Mouse (Mus musculus) stomach, postnatal 0 days (tissue): ENCODE results near the gene Dtx1. TPM values are rescaled to one million over a fixed set of nuclear protein-coding genes. Genes with fewer than 3 reads are reported as not detected.

Source experiments
- ATAC-seq: fragments of 200-750 bp; cut with Nextera tagmentation; 2 replicates; pipeline ENCODE4 v1.8.0; 2017; ENCODE audit not compliant: low FRiP score, low TSS enrichment
- DNase-seq: peaks from one replicate; pipeline ENCODE4 v3.0.0-alpha.2; 2016; ENCODE audit warnings: low spot score
- H3K27ac ChIP-seq: fragments of 300-500 bp; sonication (generic); replicated peaks from 2 replicates; pipeline ENCODE4 v1.5.1; 2014; ENCODE audit warnings: mild to moderate bottlenecking, control low read depth
- H3K27me3 ChIP-seq: fragments of 300-500 bp; sonication (generic); 2 replicates; pipeline ENCODE4 v1.6.1; 2014; ENCODE audit warnings: low read length; ENCODE audit not compliant: control insufficient read depth, insufficient read depth
- H3K36me3 ChIP-seq: fragments of 300-500 bp; sonication (generic); 2 replicates; pipeline ENCODE4 v1.6.1; 2014; ENCODE audit warnings: low read length, mixed read lengths; ENCODE audit not compliant: control insufficient read depth, insufficient read depth
- H3K4me1 ChIP-seq: fragments of 300-500 bp; sonication (generic); replicated peaks from 2 replicates; pipeline ENCODE4 v1.6.1; 2014; ENCODE audit warnings: antibody characterized with exemption; ENCODE audit not compliant: control insufficient read depth, insufficient read depth
- H3K4me2 ChIP-seq: fragments of 300-500 bp; sonication (generic); replicated peaks from 2 replicates; pipeline ENCODE4 v1.6.1; 2014; ENCODE audit warnings: low read depth, mild to moderate bottlenecking, control low read depth, moderate library complexity
- H3K4me3 ChIP-seq: fragments of 300-500 bp; sonication (generic); 2 replicates; pipeline ENCODE4 v1.5.1; 2014; ENCODE audit warnings: low read depth, low read length, control low read depth
- H3K9ac ChIP-seq: fragments of 300-500 bp; sonication (generic); 2 replicates; pipeline ENCODE4 v1.6.1; 2014; ENCODE audit warnings: mild to moderate bottlenecking, low read length, control low read depth, mixed read lengths
- H3K9me3 ChIP-seq: fragments of 300-500 bp; sonication (generic); 2 replicates; pipeline ENCODE4 v1.6.1; 2016; ENCODE audit warnings: low read length; ENCODE audit not compliant: control insufficient read depth
- CTCF ChIP-seq: IDR thresholded peaks from 2 replicates; pipeline ENCODE4 v1.5.1; 2016; ENCODE audit warnings: antibody characterized with exemption, low read depth, mild to moderate bottlenecking, moderate library complexity
- EP300 ChIP-seq: optimal IDR thresholded peaks from 2 replicates; pipeline ENCODE3; 2016; ENCODE audit warnings: antibody characterized with exemption
- WGBS: fragments of 180-500 bp; shearing (Covaris S2); extraction: QIAGEN DNeasy Blood & Tissue Kit; methylation state at CpG from one replicate; pipeline ENCODE4 v1.1.7; 2014; 5-methylcytosine and 5-hydroxymethylcytosine counted together
- polyA plus RNA-seq: library from polyadenylated mRNA; unstranded; fragments of >200 nt; fragmentation: Nextera tagmentation; extraction: Ambion mirVana; gene quantifications from 2 replicates; pipeline ENCODE4 v1.2.1, GENCODE M21; 2015

Dtx1 gene
- polyA plus RNA-seq, 1 experiment from 2014 or later = 2.0 TPM

GRCm38 (mm10) chr5:120721005-120721404 lies 9.3 kb upstream of the Dtx1 start:
- WGBS = 50% methylated on average over 7 of the region's 7 CpGs
- Histone ChIP-seq H3K9me3 (no peaks in the 10 kb centered on the region), H3K27me3 (no peaks in the 10 kb centered on the region), H3K9ac (no peak overlapping the region), H3K36me3 (no peaks in the 10 kb centered on the region), H3K27ac (no peak overlapping the region), H3K4me1 (no peaks in the 10 kb centered on the region), H3K4me2 (no peak overlapping the region), H3K4me3 (no peak overlapping the region)
- no peak for ATAC-seq
- DNase-seq = no peak
- TF ChIP-seq CTCF = no peak

- DNase-seq (peak; percentile 32), ATAC-seq (no peak)
- no peak overlapping the region for H3K4me2 ChIP-seq
- 41% methylated on average over 15 of the region's 15 CpGs for WGBS
- no peaks in the 10 kb centered on the region for H3K36me3 ChIP-seq
- H3K9me3 ChIP-seq = no peaks in the 10 kb centered on the region
- H3K4me1 ChIP-seq = no peaks in the 10 kb centered on the region
- no peak overlapping the region for H3K4me3 ChIP-seq
- H3K9ac ChIP-seq = no peak overlapping the region
- no peaks in the 10 kb centered on the region for H3K27me3 ChIP-seq
- H3K27ac ChIP-seq = no peak overlapping the region
- TF ChIP-seq CTCF (peak; percentile 34; the same call in 1 of the 2 replicates), EP300 (no peak)
Measured at GRCm38 (mm10) chr5:120718600-120719378, 7.1 kb upstream of the Dtx1 start.

GRCm38 (mm10) chr5:120717136-120717535 lies 5.4 kb upstream of the Dtx1 start:
- Histone ChIP-seq H3K4me3 (no peak overlapping the region), H3K4me2 (no peak overlapping the region), H3K27ac (no peak overlapping the region), H3K9me3 (no peaks in the 10 kb centered on the region), H3K9ac (no peak overlapping the region), H3K4me1 (no peaks in the 10 kb centered on the region), H3K36me3 (no peaks in the 10 kb centered on the region), H3K27me3 (no peaks in the 10 kb centered on the region)
- no peak for ATAC-seq
- DNase-seq = no peak
- WGBS = 48% methylated on average over 10 of the region's 10 CpGs
- no peak for TF ChIP-seq EP300
- no peak for TF ChIP-seq CTCF

GRCm38 (mm10) chr5:120714314-120714713 lies 2.6 kb upstream of the Dtx1 start:
- Histone ChIP-seq H3K27me3 (0 out of 2 replicates have a peak, but pooled peaks cover 2% of the 10 kb centered on the region), H3K9me3 (no peaks in the 10 kb centered on the region), H3K4me2 (no peak overlapping the region), H3K27ac (no peak overlapping the region), H3K4me3 (no peak overlapping the region), H3K36me3 (no peaks in the 10 kb centered on the region), H3K4me1 (no peaks in the 10 kb centered on the region), H3K9ac (no peak overlapping the region)
- TF ChIP-seq CTCF (peak; percentile 94), EP300 (no peak)
- ATAC-seq = no peak
- peak; percentile 77 for DNase-seq
- 3% methylated on average over 16 of the region's 16 CpGs for WGBS

GRCm38 (mm10) chr5:120712721-120713120 lies 994 bp upstream of the Dtx1 start:
- no peak overlapping the region for H3K4me2 ChIP-seq
- no peak for TF ChIP-seq EP300
- TF ChIP-seq CTCF = no peak
- H3K36me3 ChIP-seq = no peaks in the 10 kb centered on the region
- no peak overlapping the region for H3K27ac ChIP-seq
- H3K4me1 ChIP-seq = no peaks in the 10 kb centered on the region
- no peak overlapping the region for H3K9ac ChIP-seq
- ATAC-seq (no peak), DNase-seq (no peak)
- no peak overlapping the region for H3K4me3 ChIP-seq
- no peaks in the 10 kb centered on the region for H3K9me3 ChIP-seq
- H3K27me3 ChIP-seq = 0 out of 2 replicates have a peak, but pooled peaks cover 2% of the 10 kb centered on the region
- WGBS = 76% methylated on average over 8 of the region's 8 CpGs

GRCm38 (mm10) chr5:120711416-120711815 lies 311 bp downstream of the Dtx1 start:
- Histone ChIP-seq H3K4me3 (peak overlapping the region; percentile 43), H3K4me1 (no peaks in the 10 kb centered on the region), H3K27me3 (0 out of 2 replicates have a peak, but pooled peaks cover 2% of the 10 kb centered on the region), H3K27ac (no peak overlapping the region), H3K9ac (peak overlapping the region; percentile 55), H3K4me2 (peak overlapping the region; percentile 67), H3K9me3 (no peaks in the 10 kb centered on the region), H3K36me3 (no peaks in the 10 kb centered on the region)
- ATAC-seq = no peak
- DNase-seq = no peak
- TF ChIP-seq CTCF (no peak), EP300 (no peak)
- WGBS = 1% methylated on average over 38 of the region's 43 CpGs
